Comparison of ENCODE assay signal across 8 mouse cellular contexts in the genomic region with DNA sequence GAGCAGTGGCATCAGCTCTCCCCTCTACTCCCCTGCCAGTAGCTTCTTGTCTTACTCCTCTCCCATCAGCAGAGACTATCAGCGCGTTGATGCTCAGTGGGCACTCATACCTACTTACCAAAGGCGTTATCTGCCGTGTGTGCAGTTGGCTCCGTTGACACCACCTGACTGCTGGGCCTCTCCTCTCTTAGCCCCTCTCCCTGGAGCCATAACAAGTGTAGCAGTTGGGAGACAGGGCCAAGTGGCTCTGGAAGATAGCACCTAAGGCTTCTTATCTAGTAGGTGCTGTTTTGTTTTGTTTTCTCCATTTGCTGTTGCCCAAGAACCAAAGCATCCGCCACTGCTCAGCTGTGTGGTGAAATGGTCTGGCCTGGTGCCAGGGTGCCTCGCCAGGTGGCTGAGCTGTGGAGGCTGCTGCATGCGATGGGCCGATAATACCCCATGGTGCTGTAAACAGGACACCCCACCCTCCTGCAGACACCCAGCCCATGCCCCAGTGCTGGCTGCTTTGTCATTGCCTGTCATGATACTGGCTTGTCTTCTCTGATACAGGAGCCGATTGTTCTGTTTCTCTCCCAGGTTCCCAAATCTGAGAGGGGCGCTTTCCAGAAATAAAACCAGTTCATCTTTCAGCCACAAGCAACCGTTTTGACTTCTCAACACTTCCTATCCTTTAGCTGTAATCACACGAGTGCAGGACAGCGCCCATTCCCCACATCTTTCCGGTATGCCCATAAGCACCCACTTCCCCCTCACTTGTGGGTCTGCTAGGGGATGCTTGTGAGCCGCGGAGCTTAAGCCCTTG. TPM values are rescaled to one million over a fixed set of nuclear protein-coding genes. Genes with fewer than 3 reads are reported as not detected.
DNase-seq lines count a peak whose midpoint lies in the region; TF ChIP-seq lines count a peak whose summit lies in the region.

No protein-coding gene starts in this region.

- H3K27me3 ChIP-seq in erythroblast, embryonic 14.5 days (ENCODE audit: control insufficient read depth): no peaks in the 10 kb centered on the region
- no peaks in the 10 kb centered on the region for H3K27me3 ChIP-seq in spleen, adult 2 months (ENCODE audit: control insufficient read depth, insufficient read depth, low read length)

- intact Hi-C loops in heart, postnatal 25 days (cut with DNase I): no loop called here

- peaks cover 100% of the 10 kb centered on the region for H3K36me3 ChIP-seq in erythroblast, embryonic 14.5 days (ENCODE audit: control insufficient read depth)
- H3K36me3 ChIP-seq in spleen, adult 2 months (ENCODE audit: control insufficient read depth, insufficient read depth, low read length): 0 out of 2 replicates have a peak, but pooled peaks cover 1% of the 10 kb centered on the region

- peak overlapping the region; percentile 89 for H3K27ac ChIP-seq in spleen, adult 2 months (ENCODE audit: insufficient read depth, low read length)

- TF ChIP-seq CTCF in lung, adult 2 months (IDR thresholded peaks at IDR 0.05; ENCODE audit: insufficient read depth, low read length): no peak
- no peak for TF ChIP-seq CTCF in spleen, adult 2 months (IDR thresholded peaks at IDR 0.05; ENCODE audit: extremely low read depth, insufficient read depth, insufficient read length, insufficient replicate concordance)

- TF ChIP-seq POLR2A in lung, adult 2 months (IDR thresholded peaks at IDR 0.05; ENCODE audit: borderline replicate concordance, extremely low read depth, low read depth, low read length): no peak
- no peak; the same call in 1 of the 2 replicates for TF ChIP-seq POLR2A in spleen, adult 2 months (IDR thresholded peaks at IDR 0.05; ENCODE audit: low read depth, low read length)

- peak; percentile 57 for DNase-seq in layer of hippocampus, adult 11-12 months (ENCODE audit: low spot score)
- no peak for DNase-seq in layer of hippocampus, postnatal 14 days (ENCODE audit: low spot score in 2 of 2)
- DNase-seq in MEL-GATA-1-ER (ENCODE audit: extremely low read depth, low read depth): peak; percentile 99
- DNase-seq in heart, postnatal 25 days (ENCODE audit: low spot score): peak; percentile 47
- DNase-seq in lung, adult 2 months: peak; percentile 72
- peak; percentile 79 to 93 for DNase-seq in spleen, adult 2 months (ENCODE audit: low read depth in 1 of 2, low spot score in 2 of 2)
- DNase-seq in layer of hippocampus, adult 18-20 months (ENCODE audit: low spot score in 2 of 2): no peak

- H3K4me3 ChIP-seq in erythroblast, embryonic 14.5 days (replicated peaks): peak overlapping the region; percentile 60
- H3K4me3 ChIP-seq in lung, adult 2 months (replicated peaks; ENCODE audit: extremely low read depth, low read depth, low read length): peak overlapping the region; percentile 16
- peak overlapping the region; percentile 44 for H3K4me3 ChIP-seq in spleen, adult 2 months (ENCODE audit: extremely low read depth, insufficient read depth, insufficient read length)

- 45% methylated on average over 17 of the region's 17 CpGs for WGBS in lung, adult 2 months
- WGBS in spleen, adult 2 months: 12% methylated on average over 17 of the region's 17 CpGs

- no peaks in the 10 kb centered on the region for H3K9me3 ChIP-seq in erythroblast, embryonic 14.5 days (ENCODE audit: control insufficient read depth, low read length)

- H3K4me1 ChIP-seq in erythroblast, embryonic 14.5 days (ENCODE audit: control insufficient read depth): peaks cover 88% of the 10 kb centered on the region
- peaks cover 16% of the 10 kb centered on the region for H3K4me1 ChIP-seq in lung, adult 2 months (ENCODE audit: control insufficient read depth, insufficient read depth, low read length)
- peaks cover 32% of the 10 kb centered on the region; the same call in 1 of the 2 replicates for H3K4me1 ChIP-seq in spleen, adult 2 months (ENCODE audit: control insufficient read depth, insufficient read depth, insufficient read length)

RNA-seq across cellular contexts. Expression of a gene that starts 19.9 kb away (rescaled TPM):
- 1 to 10 TPM; 3.0 to 3.8 TPM for total RNA-seq in layer of hippocampus, postnatal 14 days (2021)
- polyA plus RNA-seq in erythroblast, embryonic 14.5 days (2012): 184 and 248 TPM in 2 replicates
- total RNA-seq in heart, postnatal 25 days (2021): 1 to 10 TPM; 7.8 to 8.8 TPM
- polyA plus RNA-seq in lung, adult 2 months (2012; rRNA removed): 55.8 and 59.8 TPM in 2 replicates
- 123 and 142 TPM in 2 replicates for polyA plus RNA-seq in spleen, adult 2 months (2012; rRNA removed)
- 1 to 10 TPM; 6.3 to 8.2 TPM for total RNA-seq in layer of hippocampus, adult 18-20 months (2021)

RNA-seq across cellular contexts. Expression of a gene that starts 27.8 kb away (rescaled TPM):
- 10 to 100 TPM; 74.2 to 76.0 TPM for total RNA-seq in layer of hippocampus, postnatal 14 days (2021)
- 0.78 and 0.98 TPM in 2 replicates for polyA plus RNA-seq in erythroblast, embryonic 14.5 days (2012)
- 10 to 100 TPM; 36.6 to 43.4 TPM for total RNA-seq in heart, postnatal 25 days (2021)
- polyA plus RNA-seq in lung, adult 2 months (2012; rRNA removed): 60.6 and 80.9 TPM in 2 replicates
- polyA plus RNA-seq in spleen, adult 2 months (2012; rRNA removed): 40.9 and 44.9 TPM in 2 replicates
- total RNA-seq in layer of hippocampus, adult 18-20 months (2021): 10 to 100 TPM; 58.5 to 68.8 TPM

RNA-seq across cellular contexts. Expression of a gene that starts 46.6 kb away (rescaled TPM):
- total RNA-seq in layer of hippocampus, postnatal 14 days (2021): 10 to 100 TPM; 63.8 to 68.7 TPM
- 1.3 and 1.4 TPM in 2 replicates for polyA plus RNA-seq in erythroblast, embryonic 14.5 days (2012)
- total RNA-seq in heart, postnatal 25 days (2021): 10 to 100 TPM; 26.9 to 28.5 TPM
- polyA plus RNA-seq in lung, adult 2 months (2012; rRNA removed): 21.5 and 37.2 TPM in 2 replicates
- 25.2 and 29.4 TPM in 2 replicates for polyA plus RNA-seq in spleen, adult 2 months (2012; rRNA removed)
- 10 to 100 TPM; 76.5 to 82.0 TPM for total RNA-seq in layer of hippocampus, adult 18-20 months (2021)

RNA-seq across cellular contexts. Expression of a gene that starts 57.2 kb away (rescaled TPM):
- total RNA-seq in layer of hippocampus, postnatal 14 days (2021): 100 to 1,000 TPM; 151 to 155 TPM
- 2.4 and 3.0 TPM in 2 replicates for polyA plus RNA-seq in erythroblast, embryonic 14.5 days (2012)
- 100 to 1,000 TPM; 180 to 195 TPM for total RNA-seq in heart, postnatal 25 days (2021)
- 70.1 and 125 TPM in 2 replicates for polyA plus RNA-seq in lung, adult 2 months (2012; rRNA removed)
- polyA plus RNA-seq in spleen, adult 2 months (2012; rRNA removed): 31.0 and 31.4 TPM in 2 replicates
- 100 to 1,000 TPM; 174 to 181 TPM for total RNA-seq in layer of hippocampus, adult 18-20 months (2021)

Comparison
In these comparisons a context has a peak if more than half of its experiments do, and no peak if none do; other contexts are left out.
1. DNase-seq: peak in layer of hippocampus, adult 11-12 months (single experiment), MEL-GATA-1-ER (single experiment), heart, postnatal 25 days (single experiment), lung, adult 2 months (single experiment) and spleen, adult 2 months (2 of 2); none in layer of hippocampus, postnatal 14 days (0 of 2) and layer of hippocampus, adult 18-20 months (0 of 2).
2. Peak in every context shown above with its lines, with median percentiles within 50 percentile points of each other: H3K4me3 ChIP-seq.